Mouse (Mus musculus) left cerebral cortex, postnatal 4 days (tissue): Measurements from ENCODE around the gene Slfn14. TPM values are rescaled to one million over a fixed set of nuclear protein-coding genes. Genes with fewer than 3 reads are reported as not detected.

Experiments used
- total RNA-seq, 2 experiments: library from RNA; stranded (reverse); gene quantifications; 2 replicates each; pipeline ENCODE4 v1.2.3; 2021

Gene Slfn14
- total RNA-seq, 2 experiments from 2014 or later = not detected

Other genes with a start within 250 kb of the Slfn14 start
- gene Slfn2, start 221.6 kb downstream of the Slfn14 start, total RNA-seq = under 1 TPM; 0.42 to 0.68 TPM
- not detected for gene Slfn1, start 169.9 kb downstream of the Slfn14 start, total RNA-seq
- under 1 TPM in 1 of 2 experiments, not detected in 1; 0.18 TPM for gene Slfn4, start 111.5 kb downstream of the Slfn14 start, total RNA-seq
- under 1 TPM; 0.26 to 0.50 TPM for gene Slfn3, start 95.4 kb downstream of the Slfn14 start, total RNA-seq
- 100 to 1,000 TPM; 283 to 311 TPM for gene Ap2b1, start 12.3 kb upstream of the Slfn14 start, total RNA-seq
- gene Pex12, start 15.9 kb upstream of the Slfn14 start, total RNA-seq = 10 to 100 TPM; 12.1 to 17.5 TPM
- 100 to 1,000 TPM; 121 to 122 TPM for gene Rasl10b, start 122.4 kb upstream of the Slfn14 start, total RNA-seq
- under 1 TPM; 0.48 to 0.74 TPM for gene Gas2l2, start 142.7 kb upstream of the Slfn14 start, total RNA-seq
- under 1 TPM in 1 of 2 experiments, not detected in 1; 0.50 TPM for gene 1700020L24Rik, start 151.0 kb upstream of the Slfn14 start, total RNA-seq
- 1 to 10 TPM; 4.3 to 5.1 TPM for gene Mmp28, start 176.3 kb upstream of the Slfn14 start, total RNA-seq
- gene Taf15, start 186.4 kb upstream of the Slfn14 start, total RNA-seq = 10 to 100 TPM; 88.1 to 90.1 TPM
- gene Heatr9, start 235.4 kb upstream of the Slfn14 start, total RNA-seq = not detected
- not detected for gene Ccl5, start 243.8 kb upstream of the Slfn14 start, total RNA-seq